ENCODE assay signal across 1 mouse cellular context in the genomic region with DNA sequence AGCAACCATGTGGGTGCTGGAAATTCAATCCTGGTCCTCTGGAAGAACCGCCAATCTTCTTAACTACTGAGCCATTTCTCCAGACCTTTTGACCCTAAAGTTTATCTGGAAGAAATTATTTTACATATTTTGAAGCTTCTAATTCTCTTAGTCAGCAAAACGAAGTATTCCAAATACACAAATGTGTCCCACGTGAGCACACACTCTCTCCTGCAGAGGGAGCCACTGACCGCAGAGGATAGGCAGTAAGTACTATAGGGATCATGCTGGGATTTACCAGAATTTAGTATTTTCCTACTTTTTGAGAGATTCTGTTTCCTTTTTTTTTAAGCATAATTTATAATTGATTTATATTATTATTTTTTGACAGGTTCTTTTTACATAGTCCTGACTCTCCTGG.
A peak's percentile ranks its signal among the peaks of the same experiment; 100 is the strongest.
TF ChIP-seq lines count a peak whose summit lies in the region.

No protein-coding gene starts in this region.

TF ChIP-seq in CH12.LX, 34 proteins besides CTCF, POLR2A, EP300 and RAD21 (continued from another document):
- TF ChIP-seq MAFK (IDR thresholded peaks at IDR 0.05; ENCODE audit: insufficient replicate concordance, low read length) = peak; percentile 98
